Mouse (Mus musculus): ENCODE results near the gene Mrpl51.

The Mrpl51 gene

GRCm38 (mm10) chr6:125191332-125192015, at the start of gene Mrpl51, which contains the start of gene Ncapd2:
Mrpl51 (plus strand) TSS chr6:125191801.
Ncapd2 (minus strand) TSS chr6:125191701.
- peak; percentile 98 for DNase-seq

- no peak for DNase-seq
These were observed 49.2 kb upstream of the Mrpl51 start for GRCm38 (mm10) chr6:125142436-125142835.

- DNase-seq: no peak
These were observed 48.5 kb upstream of the Mrpl51 start for GRCm38 (mm10) chr6:125143128-125143527.

GRCm38 (mm10) chr6:125143904-125144303, 47.7 kb upstream of the Mrpl51 start:
- DNase-seq: no peak

DNA sequence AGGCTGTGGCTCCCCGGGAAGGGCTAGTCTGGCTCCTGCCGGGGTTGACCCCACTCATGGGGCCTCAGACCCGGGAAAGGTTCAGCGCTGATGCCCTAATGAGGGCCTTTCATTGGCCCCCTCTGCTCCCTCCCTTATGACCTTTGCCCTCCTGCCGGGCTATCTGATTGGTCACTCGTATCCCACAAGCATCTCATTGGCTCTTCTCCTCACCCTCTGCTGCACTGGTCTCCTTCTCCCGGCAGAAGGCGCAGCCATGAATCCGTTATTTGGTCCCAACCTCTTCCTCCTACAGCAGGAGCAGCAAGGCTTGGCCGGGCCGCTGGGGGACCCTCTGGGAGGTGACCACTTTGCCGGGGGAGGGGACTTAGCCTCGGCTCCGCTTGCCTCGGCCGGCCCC, 46.6 kb upstream of the Mrpl51 start, which contains the start of gene Iffo1:
Gene Iffo1, plus strand, starts transcription at position 241 of the 400 bp plus-strand sequence.
- DNase-seq: peak; percentile 88

DNA sequence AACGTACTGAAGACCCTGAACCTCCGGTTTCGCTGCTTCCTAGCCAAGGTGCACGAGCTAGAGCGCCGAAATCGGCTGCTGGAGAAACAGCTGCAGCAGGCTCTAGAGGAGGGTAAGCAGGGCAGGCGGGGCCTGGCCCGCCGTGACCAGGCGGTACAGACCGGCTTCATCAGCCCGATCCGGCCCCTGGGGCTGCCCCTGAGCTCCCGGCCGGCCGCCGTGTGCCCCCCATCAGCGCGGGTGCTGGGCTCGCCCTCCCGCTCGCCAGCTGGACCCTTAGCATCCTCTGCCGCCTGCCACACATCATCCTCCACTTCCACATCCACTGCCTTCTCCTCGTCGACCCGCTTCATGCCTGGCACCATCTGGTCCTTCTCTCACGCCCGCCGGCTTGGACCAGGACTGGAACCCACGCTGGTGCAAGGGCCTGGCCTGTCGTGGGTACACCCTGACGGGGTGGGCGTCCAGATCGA, 46.1 kb upstream of the Mrpl51 start:
- no peak for DNase-seq

- DNase-seq: no peak
These were observed 45.5 kb upstream of the Mrpl51 start for GRCm38 (mm10) chr6:125146148-125146547.

DNA sequence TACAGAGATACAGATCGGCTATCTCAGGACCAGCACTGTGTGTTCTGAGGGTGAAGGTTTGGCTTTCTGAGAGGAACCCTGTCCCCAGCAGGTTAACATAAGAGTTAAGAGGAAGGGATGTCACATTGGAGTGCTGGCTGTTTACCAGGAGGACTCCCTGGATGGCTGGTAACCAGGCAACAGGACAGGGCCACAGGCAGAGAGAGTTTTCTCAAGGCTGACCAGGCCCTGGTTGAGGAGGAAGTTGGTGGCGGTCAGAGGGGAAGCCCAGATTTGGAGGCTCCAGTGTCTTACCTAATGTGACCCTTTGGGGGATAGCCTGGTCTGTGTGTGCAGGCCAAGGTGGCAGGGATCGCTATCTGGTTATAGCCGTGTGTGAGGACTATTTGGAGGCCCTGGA, 44.8 kb upstream of the Mrpl51 start:
- DNase-seq: no peak

- no peak for DNase-seq
These were observed 44.3 kb upstream of the Mrpl51 start for GRCm38 (mm10) chr6:125147329-125147728.

- DNase-seq: no peak
These were observed 43.2 kb upstream of the Mrpl51 start for GRCm38 (mm10) chr6:125148251-125148925.

DNA sequence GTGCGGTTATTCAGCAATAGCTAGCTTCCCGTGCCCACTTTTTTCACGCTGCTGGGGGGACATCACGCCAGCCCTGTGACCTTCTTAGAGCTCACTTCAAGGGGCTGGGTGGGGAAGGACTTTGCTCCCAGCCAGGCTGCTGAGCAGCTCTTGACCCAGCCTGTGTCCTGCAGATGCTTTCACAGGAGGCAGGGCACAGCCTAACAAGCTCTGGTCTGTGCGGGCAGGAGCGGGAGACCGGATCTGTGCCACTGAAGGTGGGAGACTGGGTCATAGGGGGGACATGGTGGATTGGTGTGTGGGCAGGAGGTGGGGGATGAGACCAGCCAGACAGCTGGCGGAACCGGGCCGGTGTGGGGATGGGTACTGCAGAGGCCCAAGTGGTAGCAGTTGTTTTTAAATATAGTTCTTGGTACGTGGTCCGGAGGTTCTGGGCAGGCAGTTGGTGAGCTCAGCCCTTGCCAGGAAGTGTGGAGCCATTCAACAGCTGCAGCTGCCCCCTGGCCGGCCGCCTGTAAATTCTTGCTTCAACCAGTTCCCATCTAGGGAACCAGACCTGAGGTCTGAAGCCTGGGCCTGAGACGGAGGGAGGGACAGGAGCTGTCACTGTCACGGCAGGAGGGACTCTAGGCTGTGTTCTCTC, 42.6 kb upstream of the Mrpl51 start:
- no peak for DNase-seq

- no peak for DNase-seq
These were observed 42.0 kb upstream of the Mrpl51 start for GRCm38 (mm10) chr6:125149569-125149950.

DNA sequence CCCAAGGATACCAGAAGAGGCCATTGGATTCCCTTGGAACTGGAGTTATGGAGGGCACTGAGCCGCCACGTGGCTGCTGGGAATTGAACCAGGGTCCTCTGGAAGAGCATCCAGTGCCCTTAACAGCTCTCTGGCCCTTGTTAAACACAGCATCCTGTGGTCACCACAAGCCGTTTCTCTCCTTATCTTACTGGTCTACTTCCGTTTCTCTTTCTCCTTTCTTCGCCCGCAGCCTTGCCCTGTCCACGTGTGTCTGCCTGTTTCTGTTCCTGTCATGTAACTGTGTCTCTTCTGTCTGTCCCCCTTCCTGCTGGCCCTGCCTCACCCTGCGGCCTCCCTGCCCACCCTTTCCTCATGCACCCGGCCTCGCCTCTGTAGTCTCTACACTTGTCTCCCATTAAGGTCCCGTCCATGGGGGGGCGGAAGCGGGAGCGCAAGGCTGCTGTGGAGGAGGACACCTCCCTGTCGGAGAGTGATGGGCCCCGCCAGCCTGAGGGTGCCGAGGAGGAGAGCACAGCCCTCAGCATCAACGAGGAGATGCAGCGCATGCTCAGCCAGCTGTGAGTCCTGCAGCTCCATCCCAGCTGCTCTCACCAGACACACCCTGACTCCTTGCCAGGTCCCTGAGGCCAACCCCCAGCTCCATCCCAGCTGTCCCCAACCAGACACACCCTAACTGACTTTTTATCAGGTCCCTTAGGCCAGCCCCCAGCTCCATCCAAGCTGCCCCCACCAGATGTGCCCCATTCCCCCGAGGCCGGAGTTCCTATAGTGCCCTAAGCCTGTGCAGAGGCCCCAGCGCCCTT, 39.2 kb upstream of the Mrpl51 start:
- no peak for DNase-seq

GRCm38 (mm10) chr6:125153018-125153389, 38.6 kb upstream of the Mrpl51 start:
- no peak for DNase-seq

DNA sequence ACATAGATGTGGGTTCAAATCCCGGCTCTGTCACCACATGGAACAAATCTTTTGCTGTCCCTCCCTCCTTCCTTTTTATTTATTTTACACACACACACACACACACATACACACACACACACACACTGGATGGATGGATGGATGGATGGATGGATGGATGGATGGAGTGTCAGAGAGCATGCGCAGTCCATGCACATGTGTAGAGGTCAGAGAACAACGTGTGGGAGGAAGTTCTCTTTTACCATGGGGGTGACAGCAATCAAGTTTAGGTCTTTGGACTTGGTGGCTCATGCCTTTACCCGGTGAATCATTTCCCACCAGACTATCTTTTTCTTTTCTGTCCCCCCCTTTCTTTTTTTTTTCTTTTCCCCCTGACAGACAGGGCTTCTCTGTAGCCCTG, 37.9 kb upstream of the Mrpl51 start:
- DNase-seq: no peak

DNA sequence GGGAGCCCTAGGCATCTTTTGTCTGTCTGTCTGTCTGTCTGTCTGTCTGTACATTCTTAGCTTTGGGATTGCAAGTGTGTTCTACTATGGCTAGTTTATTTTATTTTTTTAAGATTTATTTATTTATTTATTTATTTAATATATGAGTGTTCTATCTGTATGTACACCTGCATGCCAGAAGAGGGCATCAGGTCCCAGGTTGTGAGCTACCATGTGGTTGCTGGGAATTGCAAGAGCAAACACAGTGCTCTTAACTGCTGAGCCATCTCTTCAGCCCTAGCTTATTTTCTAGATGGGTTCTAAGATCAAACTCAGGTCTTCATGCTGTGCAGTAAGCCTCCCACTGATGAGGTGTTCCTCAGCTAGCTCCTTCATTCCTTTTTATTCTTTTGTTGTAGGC, 37.1 kb upstream of the Mrpl51 start:
- DNase-seq: no peak

- DNase-seq: no peak
These were observed 36.3 kb upstream of the Mrpl51 start for GRCm38 (mm10) chr6:125155262-125155661.

GRCm38 (mm10) chr6:125156491-125156890, 35.1 kb upstream of the Mrpl51 start:
- no peak for DNase-seq

DNA sequence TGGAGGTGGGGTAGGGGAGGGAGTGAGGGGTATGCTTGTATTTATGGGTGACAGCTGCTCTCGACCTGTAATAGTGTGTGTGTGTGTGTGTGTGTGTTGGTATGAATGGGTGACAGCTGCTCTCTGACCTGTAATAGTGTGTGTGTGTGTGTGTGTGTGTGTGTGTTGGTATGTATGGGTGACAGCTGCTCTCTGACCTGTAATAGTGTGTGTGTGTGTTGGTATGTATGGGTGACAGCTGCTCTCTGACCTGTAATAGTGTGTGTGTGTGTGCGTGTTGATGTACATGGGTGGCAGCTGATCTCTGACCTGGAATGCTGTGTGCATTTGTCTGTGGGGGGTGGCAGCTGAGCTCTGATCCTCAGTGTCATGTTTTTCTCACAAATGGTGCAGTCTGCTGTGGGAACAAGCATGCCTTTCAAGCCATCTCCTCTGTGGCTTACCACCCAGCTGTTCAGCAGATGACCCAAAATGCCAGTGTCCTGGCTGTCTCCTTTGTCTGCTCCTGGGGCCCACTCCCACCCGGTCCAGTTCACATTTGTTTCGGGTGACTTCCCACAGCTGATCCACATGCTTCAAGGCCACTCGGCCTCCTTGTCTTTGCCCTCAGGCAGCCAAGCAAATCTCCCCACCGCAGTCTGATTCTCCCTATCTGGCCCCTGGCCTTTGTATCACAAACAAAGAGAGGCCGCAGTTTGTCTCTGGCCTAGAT, 34.5 kb upstream of the Mrpl51 start:
- DNase-seq: no peak

DNA sequence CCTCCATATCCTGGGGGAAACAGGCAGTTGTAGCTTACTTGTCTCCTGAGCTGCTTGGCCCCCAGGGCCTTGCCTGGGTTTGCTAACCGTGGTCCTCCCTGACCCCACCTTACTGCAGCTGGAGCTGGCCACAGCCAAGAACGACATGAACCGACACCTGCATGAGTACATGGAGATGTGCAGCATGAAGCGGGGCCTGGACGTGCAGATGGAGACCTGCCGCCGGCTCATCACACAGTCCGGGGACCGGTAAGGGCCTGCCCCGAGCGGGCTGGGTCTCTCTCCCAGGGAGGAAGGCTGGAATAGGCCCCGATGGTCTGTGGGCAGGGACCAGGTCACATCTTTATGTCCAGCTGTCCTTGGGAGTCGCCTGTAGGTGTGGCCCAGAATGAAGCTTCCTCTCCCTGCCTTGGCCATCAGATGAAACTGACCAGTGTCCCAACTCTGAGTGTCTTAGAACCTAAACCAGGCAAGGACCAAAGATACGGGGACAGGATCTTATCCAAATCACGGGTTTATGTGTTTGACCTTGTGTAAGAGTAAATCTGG, 32.6 kb upstream of the Mrpl51 start:
- DNase-seq: no peak

GRCm38 (mm10) chr6:125159773-125160557, 31.6 kb upstream of the Mrpl51 start:
- DNase-seq: no peak

- DNase-seq: no peak
These were observed 31.1 kb upstream of the Mrpl51 start for GRCm38 (mm10) chr6:125160558-125160853.
